ENCODE assay signal across 25 mouse cellular contexts in genomic region chr11:70059930-70060329, GRCm38 (mm10). TPM values are rescaled to one million over a fixed set of nuclear protein-coding genes. Genes with fewer than 3 reads are reported as not detected.
A peak's percentile ranks its signal among the peaks of the same experiment; 100 is the strongest.
DNase-seq lines count a peak whose midpoint lies in the region; ATAC-seq and TF ChIP-seq lines count a peak whose summit lies in the region.
"Had no signal": no experiment of that assay in that cellular context is flagged by ENCODE, and none has a peak within 500 bp of the region (broad histone marks: within the 10 kb centered on the region; RNA-seq: fewer than 3 reads in every experiment).

No protein-coding gene starts in this region.

- no peaks in the 10 kb centered on the region for H3K9me3 ChIP-seq in intestine, embryonic 15.5 days
- no peaks in the 10 kb centered on the region for H3K9me3 ChIP-seq in intestine, postnatal 0 days (ENCODE audit: control insufficient read depth)
- no peaks in the 10 kb centered on the region for H3K9me3 ChIP-seq in intestine, embryonic 16.5 days (ENCODE audit: control insufficient read depth, low read length)
- H3K9me3 ChIP-seq in kidney, embryonic 15.5 days (replicated peaks), result 0 out of 2 replicates have a peak, but pooled peaks cover 2% of the 10 kb centered on the region

- H3K36me3 ChIP-seq in intestine, embryonic 15.5 days, result no peaks in the 10 kb centered on the region
- no peaks in the 10 kb centered on the region for H3K36me3 ChIP-seq in intestine, postnatal 0 days (ENCODE audit: control insufficient read depth, insufficient read depth)
- H3K36me3 ChIP-seq in intestine, embryonic 16.5 days (ENCODE audit: control insufficient read depth, insufficient read depth, low read length), result no peaks in the 10 kb centered on the region
- no peaks in the 10 kb centered on the region for H3K36me3 ChIP-seq in kidney, embryonic 15.5 days
- H3K36me3 ChIP-seq: G1E had no signal

- peak; percentile 53; the same call in 1 of the 2 replicates for ATAC-seq in intestine, embryonic 15.5 days
- ATAC-seq in intestine, postnatal 0 days, result no peak
- peak; percentile 44 for ATAC-seq in intestine, embryonic 16.5 days
- no peak for ATAC-seq in kidney, embryonic 15.5 days (replicated peaks; ENCODE audit: low FRiP score)
- ATAC-seq: activated CD4-positive, CD25-positive, alpha-beta regulatory T cell, adult 4 months; CD4-positive, CD25-positive, alpha-beta regulatory T cell, adult 4 months; Patski had no signal

- no peak overlapping the region for H3K27ac ChIP-seq in intestine, embryonic 15.5 days
- no peak overlapping the region for H3K27ac ChIP-seq in intestine, postnatal 0 days (ENCODE audit: low read depth, low read length)
- no peak overlapping the region for H3K27ac ChIP-seq in intestine, embryonic 16.5 days (ENCODE audit: low read length)
- H3K27ac ChIP-seq in kidney, embryonic 15.5 days, result no peak overlapping the region

- no peak overlapping the region for H3K4me2 ChIP-seq in intestine, embryonic 15.5 days (replicated peaks)
- no peak overlapping the region for H3K4me2 ChIP-seq in intestine, postnatal 0 days (replicated peaks; ENCODE audit: low read depth)
- no peak overlapping the region for H3K4me2 ChIP-seq in intestine, embryonic 16.5 days (ENCODE audit: low read depth, low read length)
- H3K4me2 ChIP-seq in kidney, embryonic 15.5 days, result no peak overlapping the region

- peak; percentile 54 for DNase-seq in ZHBTc4 (ENCODE audit: low read depth, low spot score)
- peak; percentile 41 for DNase-seq in yolk sac, embryonic 10.5 days (ENCODE audit: low spot score)
- DNase-seq in adrenal gland, postnatal 25 days, result no peak
- DNase-seq in gastrocnemius, adult 8-10 months (ENCODE audit: low spot score in 2 of 2), result no peak
- DNase-seq: adrenal gland, adult 2 months; adrenal gland, adult 8-10 months; adrenal gland, postnatal 10 days; adrenal gland, postnatal 14 days; adrenal gland, postnatal 36 days; B cell, adult 2 months; cerebellum, adult 11 months; cerebellum, adult 11-12 months; cerebellum, adult 18-20 months; cerebellum, adult 2 months had no signal

- H3K27me3 ChIP-seq in intestine, embryonic 15.5 days (replicated peaks), result no peaks in the 10 kb centered on the region
- H3K27me3 ChIP-seq in intestine, postnatal 0 days (replicated peaks; ENCODE audit: control insufficient read depth, insufficient read depth, low read length), result no peaks in the 10 kb centered on the region
- H3K27me3 ChIP-seq in intestine, embryonic 16.5 days (replicated peaks; ENCODE audit: control insufficient read depth, insufficient read depth, low read length), result no peaks in the 10 kb centered on the region; the same call in 1 of the 2 replicates
- peaks cover 30% of the 10 kb centered on the region for H3K27me3 ChIP-seq in kidney, embryonic 15.5 days

- TF ChIP-seq CTCF in intestine, postnatal 0 days (IDR thresholded peaks at IDR 0.05; ENCODE audit: low read depth), result no peak

- 19% methylated on average over 6 of the region's 6 CpGs for WGBS in intestine, embryonic 15.5 days
- 18% methylated on average over 6 of the region's 6 CpGs for WGBS in intestine, postnatal 0 days
- 27% methylated on average over 6 of the region's 6 CpGs for WGBS in intestine, embryonic 16.5 days
- 55% methylated on average over 6 of the region's 6 CpGs for WGBS in kidney, embryonic 15.5 days

- no peak overlapping the region for H3K9ac ChIP-seq in intestine, embryonic 15.5 days
- no peak overlapping the region for H3K9ac ChIP-seq in intestine, postnatal 0 days (ENCODE audit: low read depth, low read length)
- no peak overlapping the region for H3K9ac ChIP-seq in intestine, embryonic 16.5 days (ENCODE audit: low read depth, low read length)
- H3K9ac ChIP-seq in kidney, embryonic 15.5 days, result no peak overlapping the region

- no peak overlapping the region for H3K4me3 ChIP-seq in intestine, embryonic 15.5 days (replicated peaks)
- H3K4me3 ChIP-seq in intestine, postnatal 0 days (ENCODE audit: low read depth, low read length), result no peak overlapping the region
- no peak overlapping the region for H3K4me3 ChIP-seq in intestine, embryonic 16.5 days (ENCODE audit: low read length)
- no peak overlapping the region for H3K4me3 ChIP-seq in kidney, embryonic 15.5 days (replicated peaks)

- peaks cover 13% of the 10 kb centered on the region; the same call in 1 of the 2 replicates for H3K4me1 ChIP-seq in intestine, embryonic 15.5 days (replicated peaks)
- H3K4me1 ChIP-seq in intestine, postnatal 0 days (replicated peaks; ENCODE audit: control insufficient read depth, insufficient read depth, low read length), result no peaks in the 10 kb centered on the region
- H3K4me1 ChIP-seq in intestine, embryonic 16.5 days (ENCODE audit: control insufficient read depth, insufficient read depth, low read length), result 0 out of 2 replicates have a peak, but pooled peaks cover 3% of the 10 kb centered on the region
- 0 out of 2 replicates have a peak, but pooled peaks cover 3% of the 10 kb centered on the region for H3K4me1 ChIP-seq in kidney, embryonic 15.5 days

RNA-seq across cellular contexts. Expression of gene Asgr1, which starts 6.0 kb away (rescaled TPM):
- polyA plus RNA-seq in intestine, embryonic 15.5 days (2015; fragmentation: Nextera tagmentation; extraction: Ambion mirVana), result 0.19 and 0.56 TPM in 2 replicates
- not detected in 2 replicates for polyA plus RNA-seq in intestine, postnatal 0 days (2015; fragmentation: Nextera tagmentation; extraction: Ambion mirVana)
- polyA plus RNA-seq in intestine, embryonic 16.5 days (2015; fragmentation: Nextera tagmentation; extraction: Ambion mirVana), result 0.17 and 0.31 TPM in 2 replicates
- 0.91 and 3.4 TPM in 2 replicates for total RNA-seq in adrenal gland, postnatal 25 days (2021)
- total RNA-seq in gastrocnemius, adult 8-10 months (2022), result not detected
- 1.3 and 2.3 TPM in 2 replicates for polyA plus RNA-seq in kidney, embryonic 15.5 days (2015; fragmentation: Nextera tagmentation; extraction: Ambion mirVana)
- total RNA-seq: CH12.LX, G1E, MEL had no signal
- polyA plus RNA-seq: activated CD4-positive, CD25-positive, alpha-beta regulatory T cell, adult 4 months; CD4-positive, CD25-positive, alpha-beta regulatory T cell, adult 4 months; G1E; Patski had no signal

RNA-seq across cellular contexts. Expression of gene Asgr2, which starts 32.5 kb away (rescaled TPM):
- 0.21 and 0.43 TPM in 2 replicates for polyA plus RNA-seq in intestine, embryonic 15.5 days (2015; fragmentation: Nextera tagmentation; extraction: Ambion mirVana)
- polyA plus RNA-seq in intestine, postnatal 0 days (2015; fragmentation: Nextera tagmentation; extraction: Ambion mirVana), result 0.10 and 0.18 TPM in 2 replicates
- polyA plus RNA-seq in intestine, embryonic 16.5 days (2015; fragmentation: Nextera tagmentation; extraction: Ambion mirVana), result 0.44 and 0.57 TPM in 2 replicates
- 2.9 and 4.1 TPM in 2 replicates for total RNA-seq in adrenal gland, postnatal 25 days (2021)
- total RNA-seq in gastrocnemius, adult 8-10 months (2022), result not detected
- 0.18 and 0.28 TPM in 2 replicates for polyA plus RNA-seq in kidney, embryonic 15.5 days (2015; fragmentation: Nextera tagmentation; extraction: Ambion mirVana)
- total RNA-seq: G1E, MEL had no signal
- polyA plus RNA-seq: activated CD4-positive, CD25-positive, alpha-beta regulatory T cell, adult 4 months; brain, embryonic 14.5 days; CD4-positive, CD25-positive, alpha-beta regulatory T cell, adult 4 months; G1E; Patski had no signal

RNA-seq across cellular contexts. Expression of gene Dlg4, which starts 43.2 kb away (rescaled TPM):
- polyA plus RNA-seq in intestine, embryonic 15.5 days (2015; fragmentation: Nextera tagmentation; extraction: Ambion mirVana), result 7.2 and 8.5 TPM in 2 replicates
- 1.4 and 1.8 TPM in 2 replicates for polyA plus RNA-seq in intestine, postnatal 0 days (2015; fragmentation: Nextera tagmentation; extraction: Ambion mirVana)
- 5.1 and 6.1 TPM in 2 replicates for polyA plus RNA-seq in intestine, embryonic 16.5 days (2015; fragmentation: Nextera tagmentation; extraction: Ambion mirVana)
- total RNA-seq in adrenal gland, postnatal 25 days (2021), result 30.7 and 31.0 TPM in 2 replicates
- total RNA-seq in gastrocnemius, adult 8-10 months (2022), result 1 to 10 TPM; 3.3 to 6.9 (median 4.2) TPM
- polyA plus RNA-seq in kidney, embryonic 15.5 days (2015; fragmentation: Nextera tagmentation; extraction: Ambion mirVana), result 12.9 and 15.2 TPM in 2 replicates

RNA-seq across cellular contexts. Expression of gene Acadvl, which starts 44.7 kb away (rescaled TPM):
- 114 and 128 TPM in 2 replicates for polyA plus RNA-seq in intestine, embryonic 15.5 days (2015; fragmentation: Nextera tagmentation; extraction: Ambion mirVana)
- 203 and 215 TPM in 2 replicates for polyA plus RNA-seq in intestine, postnatal 0 days (2015; fragmentation: Nextera tagmentation; extraction: Ambion mirVana)
- polyA plus RNA-seq in intestine, embryonic 16.5 days (2015; fragmentation: Nextera tagmentation; extraction: Ambion mirVana), result 172 and 189 TPM in 2 replicates
- total RNA-seq in adrenal gland, postnatal 25 days (2021), result 391 and 422 TPM in 2 replicates
- 100 to 1,000 TPM; 288 to 338 (median 299) TPM for total RNA-seq in gastrocnemius, adult 8-10 months (2022)
- 78.1 and 83.0 TPM in 2 replicates for polyA plus RNA-seq in kidney, embryonic 15.5 days (2015; fragmentation: Nextera tagmentation; extraction: Ambion mirVana)

RNA-seq across cellular contexts. Expression of gene Dvl2, which starts 59.5 kb away (rescaled TPM):
- 30.5 and 31.8 TPM in 2 replicates for polyA plus RNA-seq in intestine, embryonic 15.5 days (2015; fragmentation: Nextera tagmentation; extraction: Ambion mirVana)
- polyA plus RNA-seq in intestine, postnatal 0 days (2015; fragmentation: Nextera tagmentation; extraction: Ambion mirVana), result 9.1 TPM in 2 replicates
- polyA plus RNA-seq in intestine, embryonic 16.5 days (2015; fragmentation: Nextera tagmentation; extraction: Ambion mirVana), result 23.8 and 26.0 TPM in 2 replicates
- total RNA-seq in adrenal gland, postnatal 25 days (2021), result 19.6 and 22.3 TPM in 2 replicates
- total RNA-seq in gastrocnemius, adult 8-10 months (2022), result 1 to 10 TPM; 3.8 to 5.2 (median 4.5) TPM
- 38.2 and 43.2 TPM in 2 replicates for polyA plus RNA-seq in kidney, embryonic 15.5 days (2015; fragmentation: Nextera tagmentation; extraction: Ambion mirVana)

Comparison
In these comparisons a context has a peak if more than half of its experiments do, and no peak if none do; other contexts are left out.
1. ATAC-seq: peak in intestine, embryonic 15.5 days (single experiment) and intestine, embryonic 16.5 days (single experiment); none in intestine, postnatal 0 days (single experiment) and kidney, embryonic 15.5 days (single experiment).
2. DNase-seq: peak in ZHBTc4 (single experiment) and yolk sac, embryonic 10.5 days (single experiment); none in adrenal gland, postnatal 25 days (single experiment) and gastrocnemius, adult 8-10 months (0 of 2).